Mouse (Mus musculus) olfactory bulb, adult 2 months (tissue): ENCODE measurements around the gene Tmem201.
"Not testable (repeated sequence)": the region's sequence is repeated elsewhere in the genome, so short reads cannot be mapped to it uniquely, and the experiment has no call there.

Experiments used
- CTCF ChIP-seq: fragments of 200-500 bp; IDR thresholded peaks from 2 replicates; pipeline ENCODE4 v1.5.1; 2012; ENCODE audit warnings: low read depth, mild to moderate bottlenecking, low read length, moderate library complexity; ENCODE audit not compliant: insufficient read depth
- POLR2A ChIP-seq: fragments of 200-500 bp; IDR thresholded peaks from 2 replicates; pipeline ENCODE4 v1.6.1; 2012; ENCODE audit warnings: mild to moderate bottlenecking, low read depth, low read length, moderate library complexity; ENCODE audit not compliant: insufficient read depth

DNA sequence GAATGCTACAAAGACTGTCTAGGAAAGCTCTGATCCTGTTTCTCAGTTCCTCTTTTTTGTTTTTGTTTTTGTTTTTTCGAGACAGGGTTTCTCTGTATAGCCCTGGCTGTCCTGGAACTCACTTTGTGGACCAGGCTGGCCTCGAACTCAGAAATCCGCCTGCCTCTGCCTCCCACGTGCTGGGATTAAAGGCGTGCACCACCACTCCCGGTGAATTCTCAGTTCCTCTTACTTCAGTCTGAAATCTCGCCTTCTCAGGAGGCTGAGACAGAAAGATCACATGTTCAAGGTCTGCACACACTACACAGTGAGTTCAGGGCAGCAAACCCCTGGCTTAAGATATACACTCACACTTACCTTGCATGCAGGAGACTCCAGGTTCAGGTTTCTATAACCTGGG lies 18.7 kb upstream of the Tmem201 start:
- TF ChIP-seq POLR2A, CTCF: not testable (repeated sequence)
